Mouse (Mus musculus): ENCODE measurements around the gene Mamdc4. TPM values are rescaled to one million over a fixed set of nuclear protein-coding genes. Genes with fewer than 3 reads are reported as not detected.
A peak's percentile ranks its signal among the peaks of the same experiment; 100 is the strongest.

Mamdc4 gene
- polyA plus RNA-seq, 1 experiment from 2014 or later = 3.1 TPM

- Histone ChIP-seq H3K27me3 (ENCODE audit: control insufficient read depth, insufficient read depth, low read depth, low read length) (peaks cover 22% of the 10 kb centered on the region), H3K9ac (ENCODE audit: low read length) (no peak overlapping the region), H3K4me3 (ENCODE audit: low read length) (no peak overlapping the region), H3K4me1 (replicated peaks; ENCODE audit: control insufficient read depth, insufficient read depth, low read length) (peaks cover 10% of the 10 kb centered on the region), H3K27ac (ENCODE audit: low read length) (no peak overlapping the region), H3K9me3 (ENCODE audit: control insufficient read depth, low read length) (no peaks in the 10 kb centered on the region), H3K36me3 (ENCODE audit: control insufficient read depth, insufficient read depth, low read length) (peaks cover 21% of the 10 kb centered on the region), H3K4me2 (ENCODE audit: low read depth, low read length) (no peak overlapping the region)
- no peak for ATAC-seq (ENCODE audit: low read depth)
- 85% methylated on average over 3 of the region's 3 CpGs for WGBS
Measured at GRCm38 (mm10) chr2:25584152-25584551, 9.5 kb upstream of the Mamdc4 start.

- Histone ChIP-seq H3K9me3 (ENCODE audit: control insufficient read depth, low read length) (no peaks in the 10 kb centered on the region), H3K9ac (ENCODE audit: low read length) (no peak overlapping the region), H3K4me1 (replicated peaks; ENCODE audit: control insufficient read depth, insufficient read depth, low read length) (peaks cover 14% of the 10 kb centered on the region), H3K4me2 (ENCODE audit: low read depth, low read length) (no peak overlapping the region), H3K27ac (ENCODE audit: low read length) (no peak overlapping the region), H3K36me3 (ENCODE audit: control insufficient read depth, insufficient read depth, low read length) (peaks cover 21% of the 10 kb centered on the region), H3K4me3 (ENCODE audit: low read length) (no peak overlapping the region), H3K27me3 (ENCODE audit: control insufficient read depth, insufficient read depth, low read depth, low read length) (peaks cover 28% of the 10 kb centered on the region)
- WGBS = 48% methylated on average over 4 of the region's 4 CpGs
- ATAC-seq (ENCODE audit: low read depth) = no peak
Measured at GRCm38 (mm10) chr2:25583571-25583970, 8.9 kb upstream of the Mamdc4 start.

GRCm38 (mm10) chr2:25583120-25583481, 8.5 kb upstream of the Mamdc4 start:
- 67% methylated on average over 6 of the region's 6 CpGs for WGBS
- peaks cover 18% of the 10 kb centered on the region for H3K4me1 ChIP-seq (replicated peaks; ENCODE audit: control insufficient read depth, insufficient read depth, low read length)
- no peak for ATAC-seq (ENCODE audit: low read depth)

GRCm38 (mm10) chr2:25582466-25583119, 7.9 kb upstream of the Mamdc4 start:
- Histone ChIP-seq H3K4me1 (replicated peaks; ENCODE audit: control insufficient read depth, insufficient read depth, low read length) (peaks cover 23% of the 10 kb centered on the region), H3K36me3 (ENCODE audit: control insufficient read depth, insufficient read depth, low read length) (peaks cover 16% of the 10 kb centered on the region), H3K9ac (ENCODE audit: low read length) (no peak overlapping the region), H3K27ac (ENCODE audit: low read length) (no peak overlapping the region), H3K27me3 (ENCODE audit: control insufficient read depth, insufficient read depth, low read depth, low read length) (peaks cover 38% of the 10 kb centered on the region), H3K4me3 (ENCODE audit: low read length) (no peak overlapping the region), H3K9me3 (ENCODE audit: control insufficient read depth, low read length) (no peaks in the 10 kb centered on the region), H3K4me2 (ENCODE audit: low read depth, low read length) (no peak overlapping the region)
- WGBS = 44% methylated on average over 12 of the region's 12 CpGs
- ATAC-seq (ENCODE audit: low read depth) = peak; percentile 14; the same call in 1 of the 2 replicates

More at GRCm38 (mm10) chr2:25583120-25583481, 8.5 kb upstream of the Mamdc4 start:
- Histone ChIP-seq H3K9me3 (ENCODE audit: control insufficient read depth, low read length) (no peaks in the 10 kb centered on the region), H3K4me3 (ENCODE audit: low read length) (no peak overlapping the region), H3K9ac (ENCODE audit: low read length) (no peak overlapping the region), H3K36me3 (ENCODE audit: control insufficient read depth, insufficient read depth, low read length) (peaks cover 16% of the 10 kb centered on the region), H3K4me2 (ENCODE audit: low read depth, low read length) (no peak overlapping the region), H3K27me3 (ENCODE audit: control insufficient read depth, insufficient read depth, low read depth, low read length) (peaks cover 33% of the 10 kb centered on the region), H3K27ac (ENCODE audit: low read length) (no peak overlapping the region)

GRCm38 (mm10) chr2:25581901-25582301, 7.3 kb upstream of the Mamdc4 start:
- Histone ChIP-seq H3K4me1 (replicated peaks; ENCODE audit: control insufficient read depth, insufficient read depth, low read length) (peaks cover 29% of the 10 kb centered on the region), H3K27me3 (ENCODE audit: control insufficient read depth, insufficient read depth, low read depth, low read length) (peaks cover 45% of the 10 kb centered on the region), H3K4me3 (ENCODE audit: low read length) (no peak overlapping the region), H3K9me3 (ENCODE audit: control insufficient read depth, low read length) (no peaks in the 10 kb centered on the region), H3K36me3 (ENCODE audit: control insufficient read depth, insufficient read depth, low read length) (peaks cover 16% of the 10 kb centered on the region), H3K9ac (ENCODE audit: low read length) (no peak overlapping the region), H3K27ac (ENCODE audit: low read length) (no peak overlapping the region), H3K4me2 (ENCODE audit: low read depth, low read length) (peak overlapping the region; percentile 71; the same call in 1 of the 2 replicates)
- 0 out of 2 replicates have a peak, but pooled peaks have one; percentile 15 for ATAC-seq (ENCODE audit: low read depth)
- WGBS = 22% methylated on average over 6 of the region's 6 CpGs

GRCm38 (mm10) chr2:25581294-25581864, 6.7 kb upstream of the Mamdc4 start, which contains the start of gene Ajm1:
Ajm1 (minus strand) TSS chr2:25581757.
- Histone ChIP-seq H3K9ac (ENCODE audit: low read length) (peak within 1 kb of the TSS; percentile 47; the same call in 1 of the 2 replicates), H3K27me3 (ENCODE audit: control insufficient read depth, insufficient read depth, low read depth, low read length) (peaks cover 50% of the 10 kb centered on the region), H3K27ac (ENCODE audit: low read length) (no peak within 1 kb of the TSS), H3K4me2 (ENCODE audit: low read depth, low read length) (peak within 1 kb of the TSS; percentile 71), H3K36me3 (ENCODE audit: control insufficient read depth, insufficient read depth, low read length) (peaks cover 16% of the 10 kb centered on the region), H3K9me3 (ENCODE audit: control insufficient read depth, low read length) (no peaks in the 10 kb centered on the region), H3K4me3 (ENCODE audit: low read length) (peak within 1 kb of the TSS; percentile 45), H3K4me1 (replicated peaks; ENCODE audit: control insufficient read depth, insufficient read depth, low read length) (peaks cover 29% of the 10 kb centered on the region)
- WGBS = 6% methylated on average over 19 of the region's 19 CpGs
- peak; percentile 74 for ATAC-seq (ENCODE audit: low read depth)

- Histone ChIP-seq H3K9me3 (ENCODE audit: control insufficient read depth, low read length) (no peaks in the 10 kb centered on the region), H3K9ac (ENCODE audit: low read length) (no peak overlapping the region), H3K27me3 (ENCODE audit: control insufficient read depth, insufficient read depth, low read depth, low read length) (peaks cover 57% of the 10 kb centered on the region), H3K27ac (ENCODE audit: low read length) (no peak overlapping the region), H3K4me2 (ENCODE audit: low read depth, low read length) (no peak overlapping the region), H3K4me3 (ENCODE audit: low read length) (no peak overlapping the region), H3K36me3 (ENCODE audit: control insufficient read depth, insufficient read depth, low read length) (peaks cover 15% of the 10 kb centered on the region), H3K4me1 (replicated peaks; ENCODE audit: control insufficient read depth, insufficient read depth, low read length) (peaks cover 35% of the 10 kb centered on the region)
- 49% methylated on average over 6 of the region's 6 CpGs for WGBS
- no peak for ATAC-seq (ENCODE audit: low read depth)
Measured at GRCm38 (mm10) chr2:25580621-25581101, 6.0 kb upstream of the Mamdc4 start.

GRCm38 (mm10) chr2:25579737-25580460, 5.3 kb upstream of the Mamdc4 start:
- no peak for ATAC-seq (ENCODE audit: low read depth)
- H3K27me3 ChIP-seq (ENCODE audit: control insufficient read depth, insufficient read depth, low read depth, low read length) = peaks cover 57% of the 10 kb centered on the region
- H3K36me3 ChIP-seq (ENCODE audit: control insufficient read depth, insufficient read depth, low read length) = peaks cover 8% of the 10 kb centered on the region
- peaks cover 38% of the 10 kb centered on the region for H3K4me1 ChIP-seq (replicated peaks; ENCODE audit: control insufficient read depth, insufficient read depth, low read length)
- peak overlapping the region; percentile 7; the same call in 1 of the 2 replicates for H3K4me3 ChIP-seq (ENCODE audit: low read length)
- H3K9ac ChIP-seq (ENCODE audit: low read length) = no peak overlapping the region
- H3K4me2 ChIP-seq (ENCODE audit: low read depth, low read length) = peak overlapping the region; percentile 39
- 3% methylated on average over 22 of the region's 27 CpGs for WGBS
- H3K27ac ChIP-seq (ENCODE audit: low read length) = no peak overlapping the region
- H3K9me3 ChIP-seq (ENCODE audit: control insufficient read depth, low read length) = no peaks in the 10 kb centered on the region

Measured in lung, embryonic 16.5 days (tissue).